Mouse (Mus musculus) lung, embryonic 14.5 days (tissue): Measurements from ENCODE around the gene Rab3d. TPM values are rescaled to one million over a fixed set of nuclear protein-coding genes. Genes with fewer than 3 reads are reported as not detected.

Source experiments
- ATAC-seq: fragments of 200-750 bp; cut with Nextera tagmentation; 2 replicates; pipeline ENCODE4 v1.8.0; 2017; ENCODE audit warnings: mild to moderate bottlenecking, moderate TSS enrichment, moderate library complexity; ENCODE audit not compliant: insufficient read depth
- DNase-seq: peaks from one replicate; pipeline ENCODE4 v3.0.0-alpha.2; 2015
- H3K27ac ChIP-seq: fragments of 300-500 bp; sonication (generic); 2 replicates; pipeline ENCODE4 v1.5.1; 2014; ENCODE audit warnings: low read depth, mild to moderate bottlenecking, moderate library complexity
- H3K27me3 ChIP-seq: fragments of 300-500 bp; sonication (generic); 2 replicates; pipeline ENCODE4 v1.6.1; 2014; ENCODE audit warnings: low read length, control low read depth; ENCODE audit not compliant: insufficient read depth
- H3K36me3 ChIP-seq: fragments of 300-500 bp; sonication (generic); 2 replicates; pipeline ENCODE4 v1.6.1; 2014; ENCODE audit warnings: control low read depth; ENCODE audit not compliant: insufficient read depth
- H3K4me1 ChIP-seq: fragments of 300-500 bp; sonication (generic); 2 replicates; pipeline ENCODE4 v1.6.1; 2014; ENCODE audit warnings: antibody characterized with exemption, control low read depth; ENCODE audit not compliant: insufficient read depth
- H3K4me2 ChIP-seq: fragments of 300-500 bp; sonication (generic); 2 replicates; pipeline ENCODE4 v1.6.1; 2014; ENCODE audit warnings: mild to moderate bottlenecking
- H3K4me3 ChIP-seq: fragments of 300-500 bp; sonication (generic); 2 replicates; pipeline ENCODE4 v1.5.1; 2014; ENCODE audit warnings: low read depth, low read length
- H3K9ac ChIP-seq: fragments of 300-500 bp; sonication (generic); 2 replicates; pipeline ENCODE4 v1.6.1; 2014
- H3K9me3 ChIP-seq: fragments of 300-500 bp; sonication (generic); 2 replicates; pipeline ENCODE4 v1.6.1; 2016; ENCODE audit warnings: low read depth, low read length, control low read depth
- CTCF ChIP-seq: IDR thresholded peaks from 2 replicates; pipeline ENCODE4 v1.5.1; 2016; ENCODE audit warnings: antibody characterized with exemption, low read depth
- WGBS: fragments of 180-500 bp; shearing (Covaris S2); extraction: QIAGEN DNeasy Blood & Tissue Kit; methylation state at CpG from one replicate; pipeline ENCODE4 v1.1.7; 2014; 5-methylcytosine and 5-hydroxymethylcytosine counted together
- polyA plus RNA-seq: library from polyadenylated mRNA; unstranded; fragments of >200 nt; fragmentation: Nextera tagmentation; extraction: Ambion mirVana; gene quantifications from 2 replicates; pipeline ENCODE4 v1.2.1, GENCODE M21; 2014

Gene Rab3d
- 8.6 and 8.8 TPM in 2 replicates for polyA plus RNA-seq

- DNase-seq, result peak; percentile 99
- Histone ChIP-seq H3K4me1 (no peaks in the 10 kb centered on the region), H3K9ac (peak within 1 kb of the TSS; percentile 62), H3K36me3 (no peaks in the 10 kb centered on the region), H3K27me3 (peaks cover 6% of the 10 kb centered on the region; the same call in 1 of the 2 replicates), H3K9me3 (no peaks in the 10 kb centered on the region), H3K4me3 (peak within 1 kb of the TSS; percentile 58), H3K27ac (no peak within 1 kb of the TSS), H3K4me2 (peak within 1 kb of the TSS; percentile 98)
- TF ChIP-seq CTCF, result no peak
- ATAC-seq, result peak; percentile 93
- WGBS, result under 1% methylated on average over 36 of the region's 36 CpGs
These were observed at the start of gene Rab3d for GRCm38 (mm10) chr9:21918035-21918592. Rab3d (minus strand) TSS chr9:21918192.

GRCm38 (mm10) chr9:21963417-21963816 is 45.4 kb upstream of the Rab3d start, which contains the start of gene Epor:
Epor (minus strand) TSS chr9:21963506.
- 11% methylated on average over 8 of the region's 8 CpGs for WGBS
- peak within 1 kb of the TSS; percentile 58 for H3K27ac ChIP-seq
- H3K36me3 ChIP-seq, result no peaks in the 10 kb centered on the region
- peak within 1 kb of the TSS; percentile 45 for H3K4me3 ChIP-seq
- peak within 1 kb of the TSS; percentile 77 for H3K4me2 ChIP-seq
- peaks cover 28% of the 10 kb centered on the region for H3K27me3 ChIP-seq
- peaks cover 5% of the 10 kb centered on the region; the same call in 1 of the 2 replicates for H3K4me1 ChIP-seq
- DNase-seq, result peak; percentile 64
- ATAC-seq, result peak; percentile 47
- no peak for TF ChIP-seq CTCF
- H3K9ac ChIP-seq, result peak within 1 kb of the TSS; percentile 46
- H3K9me3 ChIP-seq, result no peaks in the 10 kb centered on the region

- WGBS, result 3% methylated on average over 34 of the region's 34 CpGs
- peak overlapping the region; percentile 58 for H3K27ac ChIP-seq
These were observed 44.5 kb upstream of the Rab3d start for GRCm38 (mm10) chr9:21962416-21963059.

GRCm38 (mm10) chr9:21962010-21962409 is 44.0 kb upstream of the Rab3d start:
- Histone ChIP-seq H3K4me3 (peak overlapping the region; percentile 45), H3K9me3 (no peaks in the 10 kb centered on the region), H3K4me2 (peak overlapping the region; percentile 77), H3K36me3 (no peaks in the 10 kb centered on the region; the same call in 1 of the 2 replicates), H3K9ac (peak overlapping the region; percentile 46), H3K27ac (no peak overlapping the region), H3K4me1 (peaks cover 5% of the 10 kb centered on the region; the same call in 1 of the 2 replicates), H3K27me3 (peaks cover 28% of the 10 kb centered on the region)
- 2% methylated on average over 15 of the region's 15 CpGs for WGBS
- DNase-seq (no peak), ATAC-seq (peak; percentile 61)
- TF ChIP-seq CTCF, result peak; percentile 31; the same call in 1 of the 2 replicates

More at GRCm38 (mm10) chr9:21962416-21963059, 44.5 kb upstream of the Rab3d start:
- peak; percentile 86 for DNase-seq
- Histone ChIP-seq H3K9ac (peak overlapping the region; percentile 46), H3K4me3 (peak overlapping the region; percentile 45), H3K9me3 (no peaks in the 10 kb centered on the region), H3K27me3 (peaks cover 28% of the 10 kb centered on the region), H3K4me2 (peak overlapping the region; percentile 77), H3K4me1 (peaks cover 5% of the 10 kb centered on the region; the same call in 1 of the 2 replicates), H3K36me3 (no peaks in the 10 kb centered on the region; the same call in 1 of the 2 replicates)
- ATAC-seq, result peak; percentile 85
- TF ChIP-seq CTCF, result peak; percentile 32; the same call in 1 of the 2 replicates

DNA sequence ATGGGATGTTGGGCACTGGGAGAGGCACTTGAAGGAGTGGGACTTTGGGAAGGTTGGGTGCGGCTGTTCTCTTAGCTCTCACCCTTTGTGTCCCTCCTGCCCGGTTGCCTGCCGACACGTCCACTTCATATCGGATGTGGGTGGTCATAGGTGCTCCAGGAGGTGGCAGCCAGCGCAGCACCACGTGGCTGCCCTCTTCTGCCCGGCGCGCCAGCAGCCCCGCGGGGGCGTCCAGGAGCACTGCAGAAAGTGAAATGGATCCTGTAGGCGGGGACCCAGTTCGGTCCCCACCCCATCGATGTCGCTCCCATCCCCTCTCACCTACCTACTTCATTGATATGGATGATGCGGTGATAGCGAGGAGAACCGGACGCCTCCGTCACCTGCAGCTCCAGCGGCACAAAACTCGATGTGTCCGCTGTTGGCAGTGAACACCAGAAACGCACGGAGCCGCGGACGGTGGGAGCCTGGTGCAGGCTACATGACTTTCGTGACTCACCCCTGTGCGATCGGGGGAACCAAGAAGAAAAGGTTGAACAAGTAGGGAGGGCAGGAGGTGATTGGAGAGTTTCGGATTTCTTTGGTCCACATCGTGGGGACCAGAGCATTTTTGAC is 43.5 kb upstream of the Rab3d start:
- Histone ChIP-seq H3K27me3 (peaks cover 28% of the 10 kb centered on the region), H3K4me2 (peak overlapping the region; percentile 77), H3K4me3 (peak overlapping the region; percentile 45), H3K9me3 (no peaks in the 10 kb centered on the region), H3K4me1 (peaks cover 5% of the 10 kb centered on the region; the same call in 1 of the 2 replicates), H3K36me3 (no peaks in the 10 kb centered on the region; the same call in 1 of the 2 replicates), H3K9ac (peak overlapping the region; percentile 46), H3K27ac (no peak overlapping the region)
- DNase-seq (no peak), ATAC-seq (no peak)
- TF ChIP-seq CTCF, result no peak
- under 1% methylated on average over 35 of the region's 35 CpGs for WGBS

DNA sequence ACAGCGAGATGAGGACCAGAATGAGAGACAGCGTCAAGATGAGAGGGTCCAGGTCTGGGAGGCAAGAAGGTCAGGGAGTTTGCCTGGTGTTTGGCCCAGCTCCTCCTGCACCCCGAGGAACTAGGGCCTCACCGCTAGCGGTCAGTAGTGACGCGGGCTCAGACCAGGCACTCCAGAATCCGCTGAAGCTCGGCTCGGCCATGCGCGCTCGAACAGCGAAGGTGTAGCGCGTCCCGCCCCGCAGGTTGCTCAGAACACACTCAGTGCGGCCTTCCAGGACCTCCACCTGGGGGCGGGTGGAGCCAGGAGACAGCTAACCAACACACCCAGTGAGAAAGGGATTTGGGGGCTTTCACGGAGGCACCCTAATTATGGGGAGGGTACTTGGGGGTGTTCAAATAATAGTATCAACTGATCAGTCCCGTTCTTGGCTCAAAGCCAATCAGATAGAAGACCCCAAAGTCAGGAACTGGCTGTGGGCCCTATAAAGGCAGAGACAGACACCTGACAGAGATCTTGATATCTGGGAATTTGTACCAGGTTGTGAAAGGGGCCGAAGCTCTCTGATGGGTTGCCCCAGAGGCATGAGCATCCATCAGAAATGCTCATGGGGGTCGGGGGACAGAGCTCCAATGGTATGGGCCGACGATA is 42.7 kb upstream of the Rab3d start:
- no peak overlapping the region for H3K9ac ChIP-seq
- 11% methylated on average over 26 of the region's 26 CpGs for WGBS
- peak overlapping the region; percentile 45 for H3K4me3 ChIP-seq
- H3K27ac ChIP-seq, result no peak overlapping the region
- H3K4me1 ChIP-seq, result peaks cover 5% of the 10 kb centered on the region; the same call in 1 of the 2 replicates
- no peaks in the 10 kb centered on the region; the same call in 1 of the 2 replicates for H3K36me3 ChIP-seq
- H3K9me3 ChIP-seq, result no peaks in the 10 kb centered on the region
- TF ChIP-seq CTCF, result peak; percentile 40
- H3K27me3 ChIP-seq, result peaks cover 28% of the 10 kb centered on the region
- no peak for ATAC-seq
- H3K4me2 ChIP-seq, result peak overlapping the region; percentile 77
- DNase-seq, result peak; percentile 56
